ENCODE assay signal across 9 mouse cellular contexts in genomic region chr9:78427362-78427781, GRCm38 (mm10). TPM values are rescaled to one million over a fixed set of nuclear protein-coding genes. Genes with fewer than 3 reads are reported as not detected.
DNase-seq lines count a peak whose midpoint lies in the region; ATAC-seq and TF ChIP-seq lines count a peak whose summit lies in the region.
"Had no signal": no experiment of that assay in that cellular context is flagged by ENCODE, and none has a peak within 500 bp of the region (broad histone marks: within the 10 kb centered on the region; RNA-seq: fewer than 3 reads in every experiment).

No protein-coding gene starts in this region.

- no peak for DNase-seq in heart, postnatal 4 days
- DNase-seq in liver, embryonic 13.5 days: no peak
- DNase-seq in adrenal gland, adult (ENCODE audit: inconsistent age in 2 of 2, low spot score in 1 of 2): no peak
- no peak for DNase-seq in spleen, adult 18-20 months

- peak overlapping the region; percentile 75 for H3K4me2 ChIP-seq in heart, embryonic 11.5 days
- peak overlapping the region; percentile 56 for H3K4me2 ChIP-seq in forebrain, embryonic 13.5 days
- peak overlapping the region; percentile 67 for H3K4me2 ChIP-seq in liver, embryonic 13.5 days

- no peak for TF ChIP-seq EP300 in ES-Bruce4 (IDR thresholded peaks at IDR 0.05; ENCODE audit: insufficient read depth, low read depth, low read length)

- H3K9me3 ChIP-seq in heart, embryonic 11.5 days (replicated peaks; ENCODE audit: control insufficient read depth, low read length): no peaks in the 10 kb centered on the region
- no peaks in the 10 kb centered on the region for H3K9me3 ChIP-seq in ES-Bruce4 (replicated peaks; ENCODE audit: control insufficient read depth, insufficient read depth, low read length, poor library complexity, severe bottlenecking)
- H3K9me3 ChIP-seq in forebrain, embryonic 13.5 days (replicated peaks): no peaks in the 10 kb centered on the region
- no peaks in the 10 kb centered on the region for H3K9me3 ChIP-seq in liver, embryonic 13.5 days (replicated peaks)

- no peak for TF ChIP-seq POLR2A in ES-Bruce4 (IDR thresholded peaks at IDR 0.05; ENCODE audit: insufficient read depth, low read length)
- TF ChIP-seq POLR2A in olfactory bulb, adult 2 months (IDR thresholded peaks at IDR 0.05; ENCODE audit: insufficient read depth, low read depth, low read length): no peak

- peaks cover 6% of the 10 kb centered on the region; the same call in 1 of the 2 replicates for H3K4me1 ChIP-seq in heart, embryonic 11.5 days (ENCODE audit: control insufficient read depth, insufficient read depth, low read length)
- H3K4me1 ChIP-seq in ES-Bruce4 (ENCODE audit: control insufficient read depth, insufficient read depth, low read length): no peaks in the 10 kb centered on the region
- H3K4me1 ChIP-seq in forebrain, embryonic 13.5 days: peaks cover 3% of the 10 kb centered on the region; the same call in 1 of the 2 replicates
- peaks cover 8% of the 10 kb centered on the region for H3K4me1 ChIP-seq in liver, embryonic 13.5 days (replicated peaks)
- H3K4me1 ChIP-seq in olfactory bulb, adult 2 months (ENCODE audit: control insufficient read depth, insufficient read depth, low read length): peaks cover 4% of the 10 kb centered on the region

- peak overlapping the region; percentile 41 for H3K4me3 ChIP-seq in heart, embryonic 11.5 days (ENCODE audit: low read depth, low read length)
- H3K4me3 ChIP-seq in ES-Bruce4 (ENCODE audit: low read depth, low read length): peak overlapping the region; percentile 50
- peak overlapping the region; percentile 25 for H3K4me3 ChIP-seq in forebrain, embryonic 13.5 days
- peak overlapping the region; percentile 45 for H3K4me3 ChIP-seq in liver, embryonic 13.5 days (replicated peaks)
- peak overlapping the region; percentile 41 for H3K4me3 ChIP-seq in olfactory bulb, adult 2 months (ENCODE audit: insufficient read depth, low read depth, low read length)
- H3K4me3 ChIP-seq: myocyte had no signal

- H3K9ac ChIP-seq in heart, embryonic 11.5 days (ENCODE audit: low read depth, low read length): peak overlapping the region; percentile 53
- H3K9ac ChIP-seq in ES-Bruce4 (ENCODE audit: low read depth, poor library complexity, severe bottlenecking): peak overlapping the region; percentile 35
- H3K9ac ChIP-seq in forebrain, embryonic 13.5 days: peak overlapping the region; percentile 26; the same call in 1 of the 2 replicates
- peak overlapping the region; percentile 59 for H3K9ac ChIP-seq in liver, embryonic 13.5 days

- 5% methylated on average over 26 of the region's 27 CpGs for WGBS in heart, embryonic 11.5 days (ENCODE audit: insufficient replicate concordance)
- WGBS in forebrain, embryonic 13.5 days: 31% methylated on average over 22 of the region's 27 CpGs
- WGBS in liver, embryonic 13.5 days (ENCODE audit: insufficient replicate concordance): 4% methylated on average over 26 of the region's 27 CpGs
- WGBS in olfactory bulb, adult 2 months: 35% methylated on average over 27 of the region's 27 CpGs

- H3K27ac ChIP-seq in heart, embryonic 11.5 days (ENCODE audit: low read depth, low read length): no peak overlapping the region
- H3K27ac ChIP-seq in ES-Bruce4 (ENCODE audit: insufficient read depth, low read length): no peak overlapping the region
- no peak overlapping the region for H3K27ac ChIP-seq in forebrain, embryonic 13.5 days
- no peak overlapping the region for H3K27ac ChIP-seq in liver, embryonic 13.5 days
- H3K27ac ChIP-seq in olfactory bulb, adult 2 months (ENCODE audit: insufficient read depth, low read depth, low read length): no peak overlapping the region

- no peak for ATAC-seq in heart, embryonic 11.5 days (replicated peaks; ENCODE audit: insufficient number of reproducible peaks, low FRiP score, low TSS enrichment)
- 0 out of 2 replicates have a peak, but pooled peaks have one; percentile 27 for ATAC-seq in forebrain, embryonic 13.5 days
- ATAC-seq in liver, embryonic 13.5 days (ENCODE audit: low read depth): peak; percentile 67

- no peaks in the 10 kb centered on the region for H3K36me3 ChIP-seq in heart, embryonic 11.5 days (ENCODE audit: control insufficient read depth, insufficient read depth, low read length)
- H3K36me3 ChIP-seq in ES-Bruce4 (ENCODE audit: control insufficient read depth, insufficient read depth, low read length, poor library complexity, severe bottlenecking): no peaks in the 10 kb centered on the region
- H3K36me3 ChIP-seq in forebrain, embryonic 13.5 days (ENCODE audit: poor library complexity, severe bottlenecking): no peaks in the 10 kb centered on the region
- no peaks in the 10 kb centered on the region for H3K36me3 ChIP-seq in liver, embryonic 13.5 days

- H3K27me3 ChIP-seq in heart, embryonic 11.5 days (ENCODE audit: control insufficient read depth, insufficient read depth, low read length): no peaks in the 10 kb centered on the region; the same call in 1 of the 2 replicates
- H3K27me3 ChIP-seq in ES-Bruce4 (ENCODE audit: control insufficient read depth, insufficient read depth, low read length, poor library complexity, severe bottlenecking): no peaks in the 10 kb centered on the region
- 0 out of 2 replicates have a peak, but pooled peaks cover 2% of the 10 kb centered on the region for H3K27me3 ChIP-seq in forebrain, embryonic 13.5 days
- H3K27me3 ChIP-seq in liver, embryonic 13.5 days: no peaks in the 10 kb centered on the region; the same call in 1 of the 2 replicates

- no peak for TF ChIP-seq CTCF in ES-Bruce4 (IDR thresholded peaks at IDR 0.05; ENCODE audit: low read depth, low read length)
- TF ChIP-seq CTCF in olfactory bulb, adult 2 months (IDR thresholded peaks at IDR 0.05; ENCODE audit: insufficient read depth, low read depth, low read length): no peak

RNA-seq across cellular contexts. Expression of gene Cgas, which starts 15.7 kb away (rescaled TPM):
- polyA plus RNA-seq in heart, embryonic 11.5 days (2014; fragmentation: Nextera tagmentation; extraction: Ambion mirVana): 0.44 and 0.72 TPM in 2 replicates
- 1 to 10 TPM; 1.7 to 2.0 TPM for total RNA-seq in heart, postnatal 4 days (2021)
- 1.1 and 1.2 TPM in 2 replicates for polyA plus RNA-seq in ES-Bruce4 (2011; ENCODE audit: insufficient read depth, insufficient read length, low read depth, missing spikeins)
- polyA plus RNA-seq in forebrain, embryonic 13.5 days (2015; fragmentation: Nextera tagmentation; extraction: Ambion mirVana): 0.47 and 0.62 TPM in 2 replicates
- polyA plus RNA-seq in liver, embryonic 13.5 days (2015; fragmentation: Nextera tagmentation; extraction: Ambion mirVana): 1.0 TPM in 2 replicates
- not detected in 2 replicates for polyA plus RNA-seq in olfactory bulb, adult 2 months (2012; ENCODE audit: insufficient read depth, insufficient read length, low replicate concordance, missing spikeins)

RNA-seq across cellular contexts. Expression of gene Mto1, which starts 20.6 kb away (rescaled TPM):
- 27.6 and 28.2 TPM in 2 replicates for polyA plus RNA-seq in heart, embryonic 11.5 days (2014; fragmentation: Nextera tagmentation; extraction: Ambion mirVana)
- total RNA-seq in heart, postnatal 4 days (2021): 10 to 100 TPM; 20.3 to 20.4 TPM
- 23.1 and 26.2 TPM in 2 replicates for polyA plus RNA-seq in ES-Bruce4 (2011; ENCODE audit: insufficient read depth, insufficient read length, low read depth, missing spikeins)
- polyA plus RNA-seq in forebrain, embryonic 13.5 days (2015; fragmentation: Nextera tagmentation; extraction: Ambion mirVana): 24.9 and 26.1 TPM in 2 replicates
- 23.4 and 25.9 TPM in 2 replicates for polyA plus RNA-seq in liver, embryonic 13.5 days (2015; fragmentation: Nextera tagmentation; extraction: Ambion mirVana)
- polyA plus RNA-seq in olfactory bulb, adult 2 months (2012; ENCODE audit: insufficient read depth, insufficient read length, low replicate concordance, missing spikeins): not detected in 2 replicates

RNA-seq across cellular contexts. Expression of gene Gm17324, which starts 21.2 kb away (rescaled TPM):
- polyA plus RNA-seq in heart, embryonic 11.5 days (2014; fragmentation: Nextera tagmentation; extraction: Ambion mirVana): 0.46 TPM in 1 of 2 replicates, not detected in the other
- total RNA-seq in heart, postnatal 4 days (2021): not detected
- polyA plus RNA-seq in ES-Bruce4 (2011; ENCODE audit: insufficient read depth, insufficient read length, low read depth, missing spikeins): not detected in 2 replicates
- polyA plus RNA-seq in forebrain, embryonic 13.5 days (2015; fragmentation: Nextera tagmentation; extraction: Ambion mirVana): 0.65 and 0.97 TPM in 2 replicates
- 0.33 and 0.64 TPM in 2 replicates for polyA plus RNA-seq in liver, embryonic 13.5 days (2015; fragmentation: Nextera tagmentation; extraction: Ambion mirVana)
- not detected in 2 replicates for polyA plus RNA-seq in olfactory bulb, adult 2 months (2012; ENCODE audit: insufficient read depth, insufficient read length, low replicate concordance, missing spikeins)

RNA-seq across cellular contexts. Expression of gene Ddx43, which starts 31.8 kb away (rescaled TPM):
- 0.32 TPM in 1 of 2 replicates, not detected in the other for polyA plus RNA-seq in heart, embryonic 11.5 days (2014; fragmentation: Nextera tagmentation; extraction: Ambion mirVana)
- not detected for total RNA-seq in heart, postnatal 4 days (2021)
- 2.8 and 4.9 TPM in 2 replicates for polyA plus RNA-seq in ES-Bruce4 (2011; ENCODE audit: insufficient read depth, insufficient read length, low read depth, missing spikeins)
- polyA plus RNA-seq in forebrain, embryonic 13.5 days (2015; fragmentation: Nextera tagmentation; extraction: Ambion mirVana): 0.15 and 0.19 TPM in 2 replicates
- not detected in 2 replicates for polyA plus RNA-seq in liver, embryonic 13.5 days (2015; fragmentation: Nextera tagmentation; extraction: Ambion mirVana)
- not detected in 2 replicates for polyA plus RNA-seq in olfactory bulb, adult 2 months (2012; ENCODE audit: insufficient read depth, insufficient read length, low replicate concordance, missing spikeins)
- polyA plus RNA-seq: myocyte had no signal

RNA-seq across cellular contexts. Expression of gene Ooep, which starts 48.8 kb away (rescaled TPM):
- 0.77 and 0.99 TPM in 2 replicates for polyA plus RNA-seq in heart, embryonic 11.5 days (2014; fragmentation: Nextera tagmentation; extraction: Ambion mirVana)
- total RNA-seq in heart, postnatal 4 days (2021): not detected
- polyA plus RNA-seq in ES-Bruce4 (2011; ENCODE audit: insufficient read depth, insufficient read length, low read depth, missing spikeins): 75.0 and 86.4 TPM in 2 replicates
- polyA plus RNA-seq in forebrain, embryonic 13.5 days (2015; fragmentation: Nextera tagmentation; extraction: Ambion mirVana): 6.1 and 6.3 TPM in 2 replicates
- polyA plus RNA-seq in liver, embryonic 13.5 days (2015; fragmentation: Nextera tagmentation; extraction: Ambion mirVana): 0.08 and 0.12 TPM in 2 replicates
- not detected in 2 replicates for polyA plus RNA-seq in olfactory bulb, adult 2 months (2012; ENCODE audit: insufficient read depth, insufficient read length, low replicate concordance, missing spikeins)
